Mouse (Mus musculus) brain, embryonic 18.5 days (tissue): ENCODE measurements around the gene Macrod2.

ENCODE experiments used
- DNase-seq: peaks from one replicate; pipeline ENCODE4 v3.0.0-alpha.2; 2012; ENCODE audit warnings: low read depth, low spot score

Gene Macrod2

GRCm38 (mm10) chr2:140395179-140395578 is at the start of gene Macrod2:
TSS of gene Macrod2 (plus strand) at chr2:140395309.
- DNase-seq, result peak; percentile 92

- DNase-seq, result no peak
Measured at GRCm38 (mm10) chr2:140359905-140360304, 35.2 kb upstream of the Macrod2 start.

DNA sequence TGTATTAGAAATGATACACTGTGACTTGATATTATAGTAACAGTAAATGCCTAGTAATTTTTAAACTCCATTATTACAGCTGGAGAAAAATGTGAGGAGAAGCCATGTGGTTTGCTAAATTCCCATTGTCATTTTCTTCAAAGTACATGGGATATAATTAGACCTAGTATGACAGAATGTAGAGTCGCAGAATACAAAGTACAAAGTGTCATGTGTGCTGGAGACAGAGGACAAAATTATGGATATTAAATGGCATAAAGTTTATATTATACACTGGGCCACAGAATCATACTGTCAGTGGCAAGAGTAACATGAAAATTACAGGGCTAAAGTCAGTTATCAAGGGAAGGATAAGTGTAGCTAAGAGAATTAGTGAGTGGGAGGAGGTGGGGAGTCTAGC is 30.3 kb upstream of the Macrod2 start:
- DNase-seq, result no peak

DNA sequence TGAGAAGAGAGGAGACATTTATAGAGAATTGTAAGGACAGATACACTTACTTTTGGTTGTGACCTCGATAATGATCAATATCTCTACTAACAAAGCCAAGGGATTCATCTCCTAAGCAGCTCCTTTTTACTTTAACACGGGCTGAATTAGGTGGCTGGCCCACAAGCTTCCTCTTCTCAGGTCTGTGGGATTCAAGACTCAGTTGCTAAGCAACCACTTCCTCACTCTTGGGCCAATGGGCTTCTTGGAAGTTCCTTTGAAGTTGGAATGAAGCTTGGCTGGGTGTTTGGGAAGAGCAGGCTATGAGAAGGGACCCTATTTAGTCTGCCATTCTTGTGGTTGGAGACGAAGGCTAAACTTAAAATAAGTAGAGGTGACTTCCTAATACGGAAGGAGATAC is 5.6 kb upstream of the Macrod2 start, which contains the start of gene Sel1l2:
TSS of gene Sel1l2 (minus strand) at position 182 of the 400 bp plus-strand sequence.
- DNase-seq, result no peak

- DNase-seq, result no peak
Measured at GRCm38 (mm10) chr2:140395744-140396231, 679 bp downstream of the Macrod2 start.

DNA sequence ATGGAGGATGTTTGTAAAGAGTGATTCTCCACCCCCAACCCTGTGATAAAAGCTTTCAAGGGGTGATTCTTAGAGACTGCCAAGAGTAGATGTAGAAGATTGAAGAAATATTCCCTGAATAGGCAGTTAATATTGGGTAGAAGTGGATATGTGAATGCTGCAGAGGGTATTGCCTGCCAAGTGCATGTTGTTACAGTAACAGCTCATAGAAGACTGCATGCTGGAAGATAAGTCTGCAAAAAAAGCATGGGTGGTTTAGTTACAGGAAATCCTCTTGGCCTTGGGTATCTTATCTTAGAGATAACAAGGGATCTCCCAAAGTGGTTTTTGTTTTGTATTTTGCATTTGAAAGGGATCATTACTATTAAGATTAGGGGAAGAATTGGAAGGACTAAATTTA is 30.7 kb downstream of the Macrod2 start:
- no peak for DNase-seq

- peak; percentile 20 for DNase-seq
Measured at GRCm38 (mm10) chr2:140427283-140427682, 32.2 kb downstream of the Macrod2 start.

DNA sequence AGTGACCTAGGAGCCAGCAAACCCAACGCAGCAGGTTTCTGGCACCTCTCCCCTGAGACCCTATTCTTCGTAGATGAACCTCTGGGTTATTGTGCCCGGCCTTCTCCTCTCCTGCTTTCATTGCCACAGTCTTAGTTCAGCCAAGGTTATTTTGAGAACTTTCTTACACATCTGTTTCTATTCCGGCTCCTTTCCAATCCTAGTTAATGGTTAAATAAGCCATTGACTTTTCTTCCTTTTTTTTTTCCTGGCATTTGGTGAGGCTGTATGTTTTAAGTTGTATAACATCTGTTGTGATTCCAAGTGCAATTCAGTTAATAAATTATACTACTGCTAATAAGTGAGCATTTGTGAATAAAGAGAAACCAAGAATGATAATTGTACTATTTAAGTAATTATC is 44.0 kb downstream of the Macrod2 start:
- DNase-seq, result no peak

DNA sequence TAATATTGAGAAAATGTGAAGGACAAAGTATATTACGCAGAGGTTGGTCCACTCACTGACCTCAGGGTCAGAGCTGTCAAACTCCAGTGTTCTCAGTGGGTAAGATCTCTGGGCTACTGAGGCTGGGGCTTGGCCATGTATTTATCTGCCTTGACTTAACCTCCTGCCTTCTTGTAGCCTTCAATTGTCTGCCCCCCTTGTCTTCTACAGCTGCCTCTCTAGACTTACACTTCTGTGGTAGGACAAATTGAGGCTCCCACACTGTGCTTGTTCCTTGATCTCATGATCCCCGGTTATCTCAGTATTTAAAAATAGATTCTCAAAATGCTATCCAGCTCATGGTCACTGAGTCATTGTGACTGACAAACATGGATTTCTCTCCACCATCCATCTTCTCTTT is 53.5 kb downstream of the Macrod2 start:
- DNase-seq, result no peak

DNA sequence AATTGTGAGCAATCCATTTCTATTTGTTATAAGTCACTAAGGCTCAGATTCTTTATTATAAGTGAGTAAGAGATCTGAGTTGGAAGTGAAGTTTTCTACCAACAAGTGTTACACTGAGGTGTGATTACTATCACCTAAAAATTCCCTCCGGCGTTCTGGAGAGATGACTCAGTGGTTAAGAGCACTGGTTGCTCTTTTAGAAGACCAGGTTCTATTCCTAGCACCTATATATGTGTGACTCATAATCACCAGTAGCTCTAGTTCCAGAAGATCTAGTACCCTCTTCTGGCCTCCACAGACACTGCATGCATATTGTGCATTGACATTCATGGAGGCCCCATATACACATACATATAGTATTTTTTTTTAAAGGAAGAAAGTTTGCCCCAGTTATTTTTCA is 80.7 kb downstream of the Macrod2 start:
- DNase-seq, result no peak

GRCm38 (mm10) chr2:140476891-140477290 is 81.8 kb downstream of the Macrod2 start:
- no peak for DNase-seq

DNA sequence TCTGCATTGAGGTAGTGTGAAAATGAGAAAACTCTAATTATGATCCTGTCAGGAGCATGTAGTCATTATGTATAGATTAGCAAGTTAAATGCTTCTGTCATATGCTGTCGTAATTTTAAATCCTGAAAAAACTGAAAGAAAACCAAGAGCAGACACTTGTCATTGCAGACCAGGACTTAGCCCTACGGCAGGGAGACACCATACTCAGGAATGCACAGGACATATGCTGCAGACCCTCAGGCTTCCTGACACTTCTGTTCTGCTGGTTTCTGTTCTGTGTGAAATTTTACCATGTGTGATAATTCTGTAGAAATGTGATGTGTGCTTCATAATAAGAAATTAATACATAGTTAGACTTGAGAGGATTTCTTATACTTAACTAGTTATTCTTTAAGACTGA is 87.5 kb downstream of the Macrod2 start:
- peak; percentile 8 for DNase-seq

- DNase-seq, result peak; percentile 14
Measured at GRCm38 (mm10) chr2:140497688-140498087, 102.6 kb downstream of the Macrod2 start.

- peak; percentile 54 for DNase-seq
Measured at GRCm38 (mm10) chr2:140500951-140501350, 105.8 kb downstream of the Macrod2 start.

- DNase-seq, result no peak
Measured at GRCm38 (mm10) chr2:140521472-140521871, 126.4 kb downstream of the Macrod2 start.

- DNase-seq, result no peak
Measured at GRCm38 (mm10) chr2:140530214-140530613, 135.1 kb downstream of the Macrod2 start.

- no peak for DNase-seq
Measured at GRCm38 (mm10) chr2:140532024-140532423, 136.9 kb downstream of the Macrod2 start.

- DNase-seq, result peak; percentile 50
Measured at GRCm38 (mm10) chr2:140532859-140533519, 137.9 kb downstream of the Macrod2 start.

DNA sequence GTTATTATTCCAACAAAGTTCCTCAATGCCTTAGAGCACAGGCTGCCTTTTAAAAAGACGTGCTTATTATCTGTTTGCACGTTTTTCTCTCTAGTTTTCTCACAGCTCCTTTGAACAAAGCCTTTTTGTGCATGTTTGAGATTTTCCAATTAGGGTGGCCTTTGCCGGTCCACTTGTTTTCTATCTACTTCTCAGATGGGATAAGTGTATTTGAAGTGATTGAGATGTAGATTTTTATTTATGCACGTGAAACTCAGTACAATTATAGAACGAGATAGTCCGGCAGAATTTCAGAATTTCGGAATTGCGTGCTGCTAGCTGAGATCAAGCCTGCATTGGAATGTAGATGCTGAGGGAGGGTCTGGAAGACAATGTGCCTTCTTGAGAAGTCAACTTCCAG is 138.5 kb downstream of the Macrod2 start:
- DNase-seq, result no peak

GRCm38 (mm10) chr2:140534583-140534982 is 139.5 kb downstream of the Macrod2 start:
- no peak for DNase-seq

DNA sequence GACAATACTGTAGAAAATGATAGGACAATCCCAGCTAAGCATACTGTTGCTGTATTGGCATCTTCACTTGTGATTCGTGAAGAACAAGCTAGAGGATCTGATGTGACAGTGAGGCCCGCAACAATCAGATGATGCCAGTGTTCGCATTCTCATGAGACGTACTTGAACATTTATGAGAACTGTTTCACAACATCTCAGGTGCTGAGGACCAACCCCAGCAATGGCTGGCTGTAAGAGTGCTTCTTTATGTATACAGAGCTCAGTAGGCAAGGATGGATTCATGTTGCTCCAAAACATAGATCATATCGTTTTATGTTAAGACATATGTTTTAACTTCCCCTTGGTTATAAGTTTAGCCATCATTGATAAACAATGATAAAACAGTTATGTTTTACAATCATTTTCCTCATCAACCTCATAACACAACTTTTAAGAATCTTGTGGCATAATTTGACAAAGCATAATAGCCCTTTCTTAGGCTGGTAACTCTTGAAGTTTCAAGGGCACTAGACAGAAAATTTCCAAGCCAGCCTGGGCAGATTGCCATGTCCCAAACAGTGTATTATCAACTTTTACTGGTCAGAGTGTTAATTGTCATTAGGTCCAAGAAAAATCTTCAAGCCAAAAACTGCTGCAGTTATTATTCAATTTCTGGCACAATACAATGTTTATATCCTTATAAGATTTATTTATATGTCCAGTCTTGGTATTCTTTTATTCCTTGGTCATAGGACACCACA is 140.9 kb downstream of the Macrod2 start:
- no peak for DNase-seq

DNA sequence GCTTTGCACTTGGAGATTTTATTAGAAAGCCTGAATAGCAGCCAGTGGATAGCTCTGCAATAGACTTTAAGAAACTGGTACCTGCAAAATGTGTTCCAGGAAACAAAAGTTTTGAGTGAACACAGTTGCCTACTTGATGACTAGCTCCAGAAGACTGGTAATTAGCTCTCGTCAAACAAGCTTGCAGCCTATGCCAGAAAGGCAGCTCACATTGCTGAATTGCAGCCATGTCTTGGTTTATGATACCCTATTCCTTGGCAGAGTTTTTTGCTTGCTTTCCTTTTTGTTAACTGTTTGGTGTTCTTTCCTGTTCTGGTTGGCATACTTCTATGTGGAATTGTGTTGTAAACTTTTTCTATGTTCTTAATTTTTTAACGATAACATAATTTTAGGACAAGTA is 154.2 kb downstream of the Macrod2 start:
- DNase-seq, result no peak

GRCm38 (mm10) chr2:140561426-140561825 is 166.3 kb downstream of the Macrod2 start:
- no peak for DNase-seq
